In genomic region chr16:30596959-30597681, GRCm38 (mm10) we compare ENCODE assay signal across 8 mouse cellular contexts. TPM values are rescaled to one million over a fixed set of nuclear protein-coding genes. Genes with fewer than 3 reads are reported as not detected.
DNase-seq lines count a peak whose midpoint lies in the region; ATAC-seq lines count a peak whose summit lies in the region.

No protein-coding gene starts in this region.

- H3K27me3 ChIP-seq in embryonic facial prominence, embryonic 13.5 days = peaks cover 56% of the 10 kb centered on the region
- H3K27me3 ChIP-seq in limb, embryonic 15.5 days = peaks cover 45% of the 10 kb centered on the region

- ATAC-seq in embryonic facial prominence, embryonic 13.5 days (ENCODE audit: insufficient number of reproducible peaks, insufficient read depth, low FRiP score, low TSS enrichment, low read depth) = no peak
- no peak for ATAC-seq in limb, embryonic 15.5 days (ENCODE audit: insufficient number of reproducible peaks, low FRiP score, low TSS enrichment, low read depth)
- peak; percentile 40 for ATAC-seq in monocyte, adult 5-6 weeks (replicated peaks; ENCODE audit: insufficient number of reproducible peaks, low FRiP score, low TSS enrichment, poor library complexity, severe bottlenecking)

- H3K4me2 ChIP-seq in embryonic facial prominence, embryonic 13.5 days = peak overlapping the region; percentile 41
- H3K4me2 ChIP-seq in limb, embryonic 15.5 days = peak overlapping the region; percentile 36; the same call in 1 of the 2 replicates

- H3K4me1 ChIP-seq in embryonic facial prominence, embryonic 13.5 days = peaks cover 29% of the 10 kb centered on the region
- peaks cover 27% of the 10 kb centered on the region for H3K4me1 ChIP-seq in limb, embryonic 15.5 days

- no peaks in the 10 kb centered on the region for H3K9me3 ChIP-seq in embryonic facial prominence, embryonic 13.5 days
- no peaks in the 10 kb centered on the region for H3K9me3 ChIP-seq in limb, embryonic 15.5 days

- WGBS in embryonic facial prominence, embryonic 13.5 days = 12% methylated on average over 16 of the region's 16 CpGs
- WGBS in limb, embryonic 15.5 days = 10% methylated on average over 16 of the region's 16 CpGs

- 0 out of 2 replicates have a peak overlapping the region, but pooled peaks have one; percentile 36 for H3K9ac ChIP-seq in embryonic facial prominence, embryonic 13.5 days
- no peak overlapping the region for H3K9ac ChIP-seq in limb, embryonic 15.5 days

- H3K4me3 ChIP-seq in embryonic facial prominence, embryonic 13.5 days = no peak overlapping the region
- no peak overlapping the region; the same call in 1 of the 2 replicates for H3K4me3 ChIP-seq in limb, embryonic 15.5 days

- no peaks in the 10 kb centered on the region for H3K36me3 ChIP-seq in embryonic facial prominence, embryonic 13.5 days
- H3K36me3 ChIP-seq in limb, embryonic 15.5 days = no peaks in the 10 kb centered on the region

- H3K27ac ChIP-seq in embryonic facial prominence, embryonic 13.5 days = no peak overlapping the region
- no peak overlapping the region for H3K27ac ChIP-seq in limb, embryonic 15.5 days

- DNase-seq in 3T3-L1 (ENCODE audit: low read depth, low spot score) = peak; percentile 95
- DNase-seq in adrenal gland, postnatal 36 days = peak; percentile 89
- peak; percentile 91 for DNase-seq in heart, adult 8-10 months (ENCODE audit: low spot score)
- DNase-seq in kidney, adult 9 months = peak; percentile 95
- DNase-seq in spleen, postnatal 36 days (ENCODE audit: low spot score in 2 of 2) = peak; percentile 76 to 82

RNA-seq across cellular contexts. Expression of gene Fam43a, which starts 2.4 kb away (rescaled TPM):
- total RNA-seq in adrenal gland, postnatal 36 days (2021) = 10 to 100 TPM; 23.6 to 27.5 TPM
- polyA plus RNA-seq in embryonic facial prominence, embryonic 13.5 days (2015; fragmentation: Nextera tagmentation; extraction: Ambion mirVana) = 13.2 and 16.8 TPM in 2 replicates
- 10 to 100 TPM; 19.6 to 26.6 (median 23.8) TPM for total RNA-seq in heart, adult 8-10 months (2022)
- polyA plus RNA-seq in limb, embryonic 15.5 days (2015; fragmentation: Nextera tagmentation; extraction: Ambion mirVana) = 23.2 and 25.6 TPM in 2 replicates
- 18.4 to 27.0 TPM (median 26.3 TPM) in 3 replicates for total RNA-seq in monocyte, adult 5-6 weeks (2017)

RNA-seq across cellular contexts. Expression of gene Lsg1, which starts 9.7 kb away (rescaled TPM):
- 10 to 100 TPM; 36.7 to 37.2 TPM for total RNA-seq in adrenal gland, postnatal 36 days (2021)
- 72.1 and 78.2 TPM in 2 replicates for polyA plus RNA-seq in embryonic facial prominence, embryonic 13.5 days (2015; fragmentation: Nextera tagmentation; extraction: Ambion mirVana)
- total RNA-seq in heart, adult 8-10 months (2022) = 10 to 100 TPM; 15.3 to 21.1 (median 19.7) TPM
- 57.2 and 66.1 TPM in 2 replicates for polyA plus RNA-seq in limb, embryonic 15.5 days (2015; fragmentation: Nextera tagmentation; extraction: Ambion mirVana)
- 64.6 to 83.4 TPM (median 66.6 TPM) in 3 replicates for total RNA-seq in monocyte, adult 5-6 weeks (2017)

RNA-seq across cellular contexts. Expression of gene Tmem44, which starts 46.5 kb away (rescaled TPM):
- 1 to 10 TPM; 3.7 to 4.7 TPM for total RNA-seq in adrenal gland, postnatal 36 days (2021)
- polyA plus RNA-seq in embryonic facial prominence, embryonic 13.5 days (2015; fragmentation: Nextera tagmentation; extraction: Ambion mirVana) = 32.5 and 32.7 TPM in 2 replicates
- 1 to 10 TPM; 4.1 to 7.0 (median 5.2) TPM for total RNA-seq in heart, adult 8-10 months (2022)
- 17.1 and 18.8 TPM in 2 replicates for polyA plus RNA-seq in limb, embryonic 15.5 days (2015; fragmentation: Nextera tagmentation; extraction: Ambion mirVana)
- 0.11 TPM in 1 of 3 replicates, not detected in the others for total RNA-seq in monocyte, adult 5-6 weeks (2017)
